Mouse (Mus musculus): Measurements from ENCODE around the gene Oxld1.
"Not testable (repeated sequence)": the region's sequence is repeated elsewhere in the genome, so short reads cannot be mapped to it uniquely, and the experiment has no call there.

Oxld1 gene

GRCm38 (mm10) chr11:120422651-120423568, 35.0 kb downstream of the Oxld1 start:
- no peak for DNase-seq

GRCm38 (mm10) chr11:120418592-120418991, 39.3 kb downstream of the Oxld1 start:
- DNase-seq = no peak

GRCm38 (mm10) chr11:120417852-120418251, 40.0 kb downstream of the Oxld1 start:
- no peak for DNase-seq

- DNase-seq = not testable (repeated sequence)
Measured at GRCm38 (mm10) chr11:120413621-120414020, 44.2 kb downstream of the Oxld1 start.
